Comparison of ENCODE assay signal across 18 mouse cellular contexts in genomic region chr3:55466348-55466747, GRCm38 (mm10). TPM values are rescaled to one million over a fixed set of nuclear protein-coding genes. Genes with fewer than 3 reads are reported as not detected.
A peak's percentile ranks its signal among the peaks of the same experiment; 100 is the strongest.
DNase-seq lines count a peak whose midpoint lies in the region; ATAC-seq lines count a peak whose summit lies in the region.
"Had no signal": no experiment of that assay in that cellular context is flagged by ENCODE, and none has a peak within 500 bp of the region (broad histone marks: within the 10 kb centered on the region; RNA-seq: fewer than 3 reads in every experiment).

No protein-coding gene starts in this region.

- 0 out of 2 replicates have a peak, but pooled peaks cover 2% of the 10 kb centered on the region for H3K36me3 ChIP-seq in hindbrain, embryonic 16.5 days (ENCODE audit: control insufficient read depth, insufficient read depth, low read length)
- H3K36me3 ChIP-seq in hindbrain, embryonic 13.5 days = no peaks in the 10 kb centered on the region
- H3K36me3 ChIP-seq in limb, embryonic 10.5 days = 0 out of 2 replicates have a peak, but pooled peaks cover 5% of the 10 kb centered on the region
- H3K36me3 ChIP-seq: liver, embryonic 13.5 days; midbrain, embryonic 15.5 days had no signal

- H3K27me3 ChIP-seq in hindbrain, embryonic 16.5 days (replicated peaks; ENCODE audit: control insufficient read depth, insufficient read depth, low read length) = no peaks in the 10 kb centered on the region
- H3K27me3 ChIP-seq in hindbrain, embryonic 13.5 days = no peaks in the 10 kb centered on the region
- H3K27me3 ChIP-seq in limb, embryonic 10.5 days (ENCODE audit: low read depth, poor library complexity, severe bottlenecking) = no peaks in the 10 kb centered on the region
- H3K27me3 ChIP-seq: midbrain, embryonic 15.5 days had no signal

- no peak overlapping the region for H3K27ac ChIP-seq in hindbrain, embryonic 16.5 days (ENCODE audit: low read depth, low read length)
- H3K27ac ChIP-seq in hindbrain, embryonic 13.5 days = no peak overlapping the region
- H3K27ac ChIP-seq in limb, embryonic 10.5 days = peak overlapping the region; percentile 55
- H3K27ac ChIP-seq: liver, embryonic 13.5 days; midbrain, embryonic 15.5 days had no signal

- peaks cover 10% of the 10 kb centered on the region for H3K4me1 ChIP-seq in hindbrain, embryonic 16.5 days (ENCODE audit: control insufficient read depth, insufficient read depth, low read depth, low read length)
- peaks cover 20% of the 10 kb centered on the region for H3K4me1 ChIP-seq in hindbrain, embryonic 13.5 days (replicated peaks)
- peaks cover 54% of the 10 kb centered on the region for H3K4me1 ChIP-seq in limb, embryonic 10.5 days
- H3K4me1 ChIP-seq: liver, embryonic 13.5 days had no signal

- peak overlapping the region; percentile 21; the same call in 1 of the 2 replicates for H3K4me2 ChIP-seq in hindbrain, embryonic 16.5 days (ENCODE audit: low read length)
- no peak overlapping the region for H3K4me2 ChIP-seq in hindbrain, embryonic 13.5 days
- H3K4me2 ChIP-seq: liver, embryonic 13.5 days; midbrain, embryonic 15.5 days had no signal

- 59% methylated on average over 9 of the region's 9 CpGs for WGBS in hindbrain, embryonic 16.5 days
- 62% methylated on average over 9 of the region's 9 CpGs for WGBS in hindbrain, embryonic 13.5 days
- 81% methylated on average over 9 of the region's 9 CpGs for WGBS in limb, embryonic 10.5 days

- DNase-seq in adrenal gland, postnatal 25 days = peak; percentile 7
- no peak for DNase-seq in adrenal gland, adult 18-20 months (ENCODE audit: low spot score in 2 of 2)
- DNase-seq in left cerebral cortex, postnatal 4 days = peak; percentile 23
- DNase-seq in left cerebral cortex, postnatal 36 days (ENCODE audit: low spot score in 2 of 2) = no peak
- DNase-seq in limb, embryonic 10.5 days (ENCODE audit: low spot score) = no peak
- DNase-seq in natural killer cell, adult 2 months (ENCODE audit: low spot score in 2 of 2) = no peak
- DNase-seq: gastrocnemius, postnatal 36 days; liver, embryonic 13.5 days; spleen, adult 18-20 months; thymus, adult 18-20 months had no signal

- no peak overlapping the region for H3K4me3 ChIP-seq in hindbrain, embryonic 16.5 days (ENCODE audit: low read length)
- no peak overlapping the region for H3K4me3 ChIP-seq in hindbrain, embryonic 13.5 days
- no peak overlapping the region for H3K4me3 ChIP-seq in limb, embryonic 10.5 days
- H3K4me3 ChIP-seq: liver, embryonic 13.5 days; midbrain, embryonic 15.5 days had no signal

- no peak overlapping the region for H3K9ac ChIP-seq in hindbrain, embryonic 16.5 days (ENCODE audit: low read depth, low read length)
- no peak overlapping the region for H3K9ac ChIP-seq in hindbrain, embryonic 13.5 days
- H3K9ac ChIP-seq: liver, embryonic 13.5 days; midbrain, embryonic 15.5 days had no signal

- H3K9me3 ChIP-seq in hindbrain, embryonic 16.5 days (ENCODE audit: control insufficient read depth, low read length) = no peaks in the 10 kb centered on the region
- H3K9me3 ChIP-seq in hindbrain, embryonic 13.5 days = no peaks in the 10 kb centered on the region
- no peaks in the 10 kb centered on the region for H3K9me3 ChIP-seq in limb, embryonic 10.5 days (replicated peaks)
- H3K9me3 ChIP-seq: liver, embryonic 13.5 days; midbrain, embryonic 15.5 days had no signal

- intact Hi-C loops in left cerebral cortex, postnatal 4 days (cut with DNase I) = loop anchor here (10.0 kb wide), 1 partner anchor 92 kb away; no protein-coding TSS in a partner anchor
- intact Hi-C loops in left cerebral cortex, postnatal 36 days (cut with DNase I) = loop anchor here (5.0 kb wide), 1 partner anchor 94 kb away; no protein-coding TSS in a partner anchor

- ATAC-seq in hindbrain, embryonic 16.5 days = no peak
- no peak for ATAC-seq in hindbrain, embryonic 13.5 days (ENCODE audit: low FRiP score)
- ATAC-seq: inflammation-experienced regulatory T-cells, adult 6 months; midbrain, embryonic 15.5 days had no signal

RNA-seq across cellular contexts. Expression of gene Gm21954, which starts 5.7 kb away (rescaled TPM):
- total RNA-seq in adrenal gland, postnatal 25 days (2021) = not detected in 2 replicates
- total RNA-seq in adrenal gland, adult 18-20 months (2021) = not detected
- polyA plus RNA-seq in hindbrain, embryonic 16.5 days (2015; fragmentation: Nextera tagmentation; extraction: Ambion mirVana) = not detected in 2 replicates
- polyA plus RNA-seq in hindbrain, embryonic 13.5 days (2015; fragmentation: Nextera tagmentation; extraction: Ambion mirVana) = not detected in 2 replicates
- total RNA-seq in left cerebral cortex, postnatal 4 days (2021) = not detected
- total RNA-seq in left cerebral cortex, postnatal 36 days (2021) = not detected
- polyA plus RNA-seq in limb, embryonic 10.5 days (2016; fragmentation: Nextera tagmentation; extraction: Ambion mirVana) = not detected in 2 replicates
- total RNA-seq: adrenal gland, postnatal 4 days; gastrocnemius, postnatal 36 days; layer of hippocampus, postnatal 25 days; neutrophil, adult 5-6 weeks had no signal
- polyA plus RNA-seq: heart, embryonic 16.5 days; inflammation-experienced regulatory T-cells, adult 6 months; liver, embryonic 13.5 days; midbrain, embryonic 15.5 days had no signal

Comparison
In these comparisons a context has a peak if more than half of its experiments do, and no peak if none do; other contexts are left out.
1. DNase-seq: peak in adrenal gland, postnatal 25 days (single experiment) and left cerebral cortex, postnatal 4 days (single experiment); none in adrenal gland, adult 18-20 months (0 of 2), left cerebral cortex, postnatal 36 days (0 of 2), limb, embryonic 10.5 days (single experiment) and natural killer cell, adult 2 months (0 of 2).